Mouse (Mus musculus) CH12.LX (cell line): Measurements from ENCODE around the gene Arpp19. TPM values are rescaled to one million over a fixed set of nuclear protein-coding genes. Genes with fewer than 3 reads are reported as not detected.

Source experiments
- DNase-seq: peaks from one replicate; pipeline ENCODE4 v3.0.0-alpha.2; 2013; ENCODE audit errors: extremely low read depth
- H3K27ac ChIP-seq: 2 replicates; pipeline ENCODE4 v1.5.1; 2012; ENCODE audit warnings: low read depth, mild to moderate bottlenecking, control low read depth, moderate library complexity; ENCODE audit not compliant: insufficient read depth
- H3K27me3 ChIP-seq: replicated peaks from 2 replicates; pipeline ENCODE3; 2012; ENCODE audit warnings: inconsistent platforms
- H3K36me3 ChIP-seq, 2 experiments: replicated peaks in 1 of 2; 2 replicates each; pipeline versions ENCODE3 to v1.6.1; 2012; ENCODE audit warnings: inconsistent platforms in 1 of 2, low read length in 1 of 2, mild to moderate bottlenecking in 1 of 2, mixed read lengths in 1 of 2, moderate library complexity in 1 of 2; ENCODE audit not compliant: control insufficient read depth in 1 of 2, insufficient read depth in 1 of 2
- H3K4me1 ChIP-seq, 2 experiments: 2 replicates each; pipeline ENCODE4 v1.6.1; 2012; ENCODE audit warnings: inconsistent platforms in 1 of 2, moderate library complexity in 1 of 2; ENCODE audit not compliant: insufficient read depth in 2 of 2, control insufficient read depth in 1 of 2
- H3K4me2 ChIP-seq: 2 replicates; pipeline ENCODE4 v1.6.1; 2012; ENCODE audit warnings: low read depth, mild to moderate bottlenecking, control low read depth; ENCODE audit not compliant: poor library complexity, insufficient read depth, severe bottlenecking
- H3K4me3 ChIP-seq, 3 experiments: fragments of 150-350 bp in 1 of 3; sonication (generic) in 1 of 3; replicated peaks in 1 of 3; 2 replicates each; pipeline versions ENCODE3 to v1.5.1; 2011 to 2012; ENCODE audit warnings: low read depth in 2 of 3, low read length in 2 of 3, mild to moderate bottlenecking in 2 of 3, moderate library complexity in 2 of 3, control low read depth in 1 of 3, improper control_type of control experiment in 1 of 3, inconsistent platforms in 1 of 3, mixed read lengths in 1 of 3; ENCODE audit not compliant: poor library complexity in 1 of 3
- H3K79me2 ChIP-seq: replicated peaks from 2 replicates; pipeline ENCODE4 v1.6.1; 2012; ENCODE audit warnings: mild to moderate bottlenecking, moderate library complexity; ENCODE audit not compliant: control insufficient read depth, poor library complexity, insufficient read depth, severe bottlenecking; ENCODE audit errors: extremely low read depth
- H3K9ac ChIP-seq: 2 replicates; pipeline ENCODE4 v1.6.1; 2012; ENCODE audit warnings: low read depth, mild to moderate bottlenecking, control low read depth, moderate library complexity; ENCODE audit not compliant: insufficient read depth
- H3K9me3 ChIP-seq: replicated peaks from 2 replicates; pipeline ENCODE3; 2012; ENCODE audit warnings: low read length, inconsistent platforms, mixed read lengths
- EP300 ChIP-seq: IDR thresholded peaks from 2 replicates; pipeline ENCODE4 v1.6.1; 2011; ENCODE audit warnings: low read length, improper control_type of control experiment
- ETS1 ChIP-seq: conservative IDR thresholded peaks from 2 replicates; pipeline ENCODE4 v1.6.1; 2012; ENCODE audit warnings: low read depth, mild to moderate bottlenecking, inconsistent platforms, low read length, improper control_type of control experiment, moderate library complexity
- GABPA ChIP-seq: IDR thresholded peaks from 2 replicates; pipeline ENCODE4 v1.6.1; 2012; ENCODE audit warnings: low read depth, low read length, improper control_type of control experiment, inconsistent platforms; ENCODE audit not compliant: insufficient replicate concordance
- HCFC1 ChIP-seq: IDR thresholded peaks from 2 replicates; pipeline ENCODE4 v1.6.1; 2012; ENCODE audit warnings: low read depth, mild to moderate bottlenecking, inconsistent platforms, low read length, improper control_type of control experiment
- IRF4 ChIP-seq: IDR thresholded peaks from 2 replicates; pipeline ENCODE4 v1.6.1; 2014; ENCODE audit warnings: low read depth, mild to moderate bottlenecking, inconsistent platforms, low read length, improper control_type of control experiment
- MAFK ChIP-seq: IDR thresholded peaks from 2 replicates; pipeline ENCODE4 v1.6.1; 2011; ENCODE audit warnings: low read length, improper control_type of control experiment; ENCODE audit not compliant: insufficient replicate concordance
- MAZ ChIP-seq: IDR thresholded peaks from 2 replicates; pipeline ENCODE4 v1.6.1; 2012; ENCODE audit warnings: low read depth, mild to moderate bottlenecking, inconsistent platforms, low read length, improper control_type of control experiment, moderate library complexity
- MXI1 ChIP-seq: IDR thresholded peaks from 2 replicates; pipeline ENCODE4 v1.6.1; 2011; ENCODE audit warnings: mild to moderate bottlenecking, low read depth, low read length, improper control_type of control experiment
- NRF1 ChIP-seq: IDR thresholded peaks from 2 replicates; pipeline ENCODE4 v1.6.1; 2014; ENCODE audit warnings: low read depth, mild to moderate bottlenecking, inconsistent platforms, low read length, improper control_type of control experiment, moderate library complexity
- POLR2AphosphoS2 ChIP-seq: IDR thresholded peaks from 2 replicates; pipeline ENCODE4 v1.6.1; 2011; ENCODE audit warnings: low read depth, low read length, improper control_type of control experiment
- RAD21 ChIP-seq: IDR thresholded peaks from 2 replicates; pipeline ENCODE4 v1.6.1; 2011; ENCODE audit warnings: low read depth, mild to moderate bottlenecking, low read length, improper control_type of control experiment, moderate library complexity
- SIN3A ChIP-seq: IDR thresholded peaks from 2 replicates; pipeline ENCODE4 v1.6.1; 2012; ENCODE audit warnings: low read length, improper control_type of control experiment, inconsistent platforms
- SMC3 ChIP-seq: IDR thresholded peaks from 2 replicates; pipeline ENCODE4 v1.6.1; 2011; ENCODE audit warnings: low read depth, low read length, improper control_type of control experiment
- ZC3H11A ChIP-seq: IDR thresholded peaks from 2 replicates; pipeline ENCODE4 v1.6.1; 2012; ENCODE audit warnings: low read depth, mild to moderate bottlenecking, inconsistent platforms, low read length, improper control_type of control experiment
- ZKSCAN1 ChIP-seq: IDR thresholded peaks from 2 replicates; pipeline ENCODE4 v1.6.1; 2012; ENCODE audit warnings: low read depth, inconsistent platforms, low read length, improper control_type of control experiment, borderline replicate concordance
- ZNF384 ChIP-seq: IDR thresholded peaks from 2 replicates; pipeline ENCODE4 v1.6.1; 2012; ENCODE audit warnings: low read depth, low read length, improper control_type of control experiment, inconsistent platforms
- dilution Hi-C: fragments of 300-500 bp; cut with MboI; formaldehyde crosslinking; loops from 2 replicates; pipeline ENCODE4 v1.14.3; 2020; ENCODE audit warnings: low sequenced_read_pairs; ENCODE audit not compliant: extremely low pct_unique_long_range_greater_than_20kb, extremely low pct_ligation_motif_present
- in situ Hi-C: fragments of 300-500 bp; cut with MboI; formaldehyde crosslinking; loops from 3 replicates; pipeline ENCODE4 v1.14.3; 2019; ENCODE audit warnings: low sequenced_read_pairs, low pct_ligation_motif_present, low pct_unique_long_range_greater_than_20kb, mixed read lengths
- polyA plus RNA-seq: library from polyadenylated mRNA; unstranded; fragments of >175 nt; gene quantifications from 2 replicates; pipeline ENCODE4 v1.2.1, GENCODE M21; 2012; ENCODE audit warnings: low read depth; ENCODE audit not compliant: insufficient read length
- total RNA-seq, 2 experiments: library from RNA; depleted of rRNA; stranded (reverse); fragments of 300-350 nt in 1 of 2; fragments of >200 nt in 1 of 2; gene quantifications; 2 replicates each; pipeline ENCODE4 v1.2.3; 2012 to 2014

Gene Arpp19
- total and polyA plus RNA-seq, 3 experiments = 194 to 479 (median 244) TPM

- Histone ChIP-seq H3K27ac (no peak overlapping the region), H3K9me3 (no peaks in the 10 kb centered on the region), H3K36me3 (peaks cover 0 to 10% of the 10 kb centered on the region in 2 experiments), H3K27me3 (no peaks in the 10 kb centered on the region), H3K9ac (no peak overlapping the region), H3K4me1 (peaks cover 5 to 30% of the 10 kb centered on the region in 2 experiments; a peak in 3 of 4 replicates), H3K79me2 (no peaks in the 10 kb centered on the region), H3K4me2 (no peak overlapping the region), H3K4me3 (no peak overlapping the region)
- no peak for DNase-seq
- no peak for TF ChIP-seq ZC3H11A
- no peak for TF ChIP-seq HCFC1
- TF ChIP-seq SMC3 = no peak
- no peak for TF ChIP-seq ZKSCAN1
- TF ChIP-seq MXI1 = no peak
- TF ChIP-seq ZNF384 = no peak
- no peak for TF ChIP-seq IRF4
- TF ChIP-seq MAFK = no peak
- TF ChIP-seq NRF1 = no peak
- no peak for TF ChIP-seq EP300
- TF ChIP-seq RAD21 = no peak
- TF ChIP-seq ETS1 = no peak
- no peak for TF ChIP-seq POLR2AphosphoS2
- TF ChIP-seq SIN3A = no peak
- in situ Hi-C loops (no loop called here), dilution Hi-C loops (no loop called here)
Measured at GRCm38 (mm10) chr9:74996349-74996748, 41.1 kb upstream of the Arpp19 start.

DNA sequence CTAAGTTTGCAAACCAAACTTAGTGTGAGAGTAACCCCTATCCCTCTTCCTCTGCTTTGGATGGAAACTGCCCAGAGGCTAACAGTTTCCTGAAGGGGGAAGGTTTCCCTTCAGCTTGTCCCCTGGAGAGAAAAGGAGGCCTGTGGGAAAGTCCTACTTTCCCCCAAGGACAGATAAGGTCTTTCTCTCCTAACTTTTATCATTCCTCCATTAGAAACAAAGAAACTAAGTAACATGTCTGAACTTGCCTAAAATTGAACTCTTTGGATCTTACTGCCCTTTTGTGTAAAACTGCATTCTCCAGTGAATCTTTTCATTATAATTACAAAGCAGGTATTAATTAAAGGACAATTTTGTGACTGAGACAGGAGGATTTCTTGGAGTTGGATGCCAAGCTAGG, 39.4 kb upstream of the Arpp19 start:
- DNase-seq = no peak
- Histone ChIP-seq H3K27me3 (no peaks in the 10 kb centered on the region), H3K9me3 (no peaks in the 10 kb centered on the region), H3K4me3 (no peak overlapping the region), H3K27ac (no peak overlapping the region)
- TF ChIP-seq GABPA (no peak), ZNF384 (no peak), IRF4 (no peak), MAZ (no peak)
- TF ChIP-seq, all 38 proteins: peak for 0
- Histone ChIP-seq H3K4me2 (no peak overlapping the region), H3K9ac (no peak overlapping the region), H3K79me2 (no peaks in the 10 kb centered on the region), H3K4me1 (peaks cover 5 to 33% of the 10 kb centered on the region in 2 experiments; a peak in 3 of 4 replicates), H3K36me3 (peaks cover 0 to 10% of the 10 kb centered on the region in 2 experiments)
- dilution Hi-C loops (no loop called here), in situ Hi-C loops (no loop called here)
